Mouse (Mus musculus) MEL-GATA-1-ER (cell line): ENCODE measurements around the gene Cfap65.

ENCODE experiments used
- DNase-seq: peaks from one replicate; pipeline ENCODE4 v3.0.0-alpha.2; 2012; ENCODE audit warnings: low read depth; ENCODE audit errors: extremely low read depth

Cfap65 gene

GRCm38 (mm10) chr1:74939762-74940161, 4.4 kb upstream of the Cfap65 start:
- no peak for DNase-seq

GRCm38 (mm10) chr1:74936221-74936830, 927 bp upstream of the Cfap65 start:
- no peak for DNase-seq

GRCm38 (mm10) chr1:74927621-74928296, 7.6 kb downstream of the Cfap65 start:
- no peak for DNase-seq

GRCm38 (mm10) chr1:74926721-74927120, 8.7 kb downstream of the Cfap65 start:
- DNase-seq, result no peak

GRCm38 (mm10) chr1:74924464-74924863, 10.9 kb downstream of the Cfap65 start:
- no peak for DNase-seq

GRCm38 (mm10) chr1:74915706-74916105, 19.7 kb downstream of the Cfap65 start:
- DNase-seq, result no peak

DNA sequence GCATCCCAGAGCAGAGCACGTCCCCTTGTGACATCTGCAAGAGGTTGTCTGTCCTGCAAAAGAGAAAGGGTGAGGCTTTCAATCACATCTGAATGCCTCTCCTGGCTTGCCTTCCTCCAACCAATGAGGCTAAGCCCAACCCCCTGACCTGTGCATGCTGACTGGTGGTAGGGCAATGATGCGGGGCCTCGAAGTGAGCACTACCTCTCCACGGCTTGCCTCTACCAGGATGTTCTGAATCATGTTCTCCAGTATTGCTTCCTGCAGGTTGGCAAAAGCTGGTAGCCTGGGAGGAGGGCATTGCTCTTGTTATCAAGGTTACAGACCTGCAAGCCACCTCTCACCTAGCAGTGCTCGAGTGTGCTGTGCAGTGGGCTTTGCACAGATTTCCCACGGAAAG, 33.2 kb downstream of the Cfap65 start:
- no peak for DNase-seq

DNA sequence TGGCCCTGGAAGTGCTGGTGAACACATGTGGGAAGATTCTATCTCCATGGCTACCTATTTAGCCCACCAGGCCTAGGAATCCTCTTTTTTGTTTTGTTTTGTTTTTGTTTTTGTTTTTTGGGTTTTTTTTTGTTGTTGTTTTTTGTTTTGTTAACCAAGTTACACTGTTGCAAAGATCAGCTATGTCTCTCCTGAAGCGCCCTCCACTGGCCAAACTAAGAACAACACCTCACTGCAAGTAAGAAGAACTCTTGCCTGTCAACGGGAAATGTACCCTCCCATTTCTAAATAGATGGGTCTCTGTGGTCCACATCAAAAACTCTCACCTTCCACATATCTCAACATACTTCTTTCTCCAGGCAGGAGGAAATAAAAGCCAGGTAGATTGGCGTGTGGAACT, 33.7 kb downstream of the Cfap65 start:
- DNase-seq, result peak; percentile 16

GRCm38 (mm10) chr1:74900341-74901285, 34.8 kb downstream of the Cfap65 start:
- no peak for DNase-seq

DNA sequence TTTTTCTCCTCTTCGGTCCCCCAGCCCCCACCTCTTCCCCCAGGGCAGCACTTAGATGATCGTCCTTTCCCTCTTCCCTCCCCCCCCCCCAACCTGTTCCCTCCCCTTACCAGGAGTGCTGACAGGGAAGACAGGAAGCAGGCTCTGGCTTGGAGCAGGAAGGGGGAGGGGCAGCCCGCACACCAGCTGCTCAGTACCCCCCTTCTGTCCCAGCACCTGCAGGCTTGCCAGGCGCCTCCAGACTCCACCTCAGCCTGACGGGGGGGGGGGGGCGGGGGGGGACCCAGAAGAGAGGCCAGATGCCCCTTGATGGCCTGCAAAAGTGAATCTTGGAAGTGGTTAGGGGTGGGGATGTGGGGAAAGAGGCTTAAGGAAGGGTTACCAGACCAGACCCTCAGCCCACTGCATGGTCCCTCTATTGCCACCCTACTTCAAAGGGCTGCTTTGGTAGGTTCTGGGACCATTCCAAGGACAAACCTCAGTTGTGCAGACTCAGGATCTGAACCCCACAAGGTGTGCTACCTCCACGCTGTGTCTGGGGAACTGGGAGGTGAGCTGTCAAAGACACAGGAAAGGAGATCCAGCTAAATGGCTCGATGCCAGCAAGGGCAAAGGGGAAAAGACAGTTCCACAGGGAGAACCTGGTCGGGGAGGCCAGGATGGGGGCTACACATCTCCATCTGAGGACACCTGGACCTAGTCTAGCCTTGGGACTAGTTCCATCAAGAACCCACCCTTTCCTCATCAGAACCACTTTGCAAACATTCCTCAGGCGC, 36.6 kb downstream of the Cfap65 start:
- no peak for DNase-seq

- DNase-seq, result no peak
Observed at GRCm38 (mm10) chr1:74897976-74898375, 37.4 kb downstream of the Cfap65 start.

GRCm38 (mm10) chr1:74894966-74895365, 40.4 kb downstream of the Cfap65 start:
- DNase-seq, result peak; percentile 13

DNA sequence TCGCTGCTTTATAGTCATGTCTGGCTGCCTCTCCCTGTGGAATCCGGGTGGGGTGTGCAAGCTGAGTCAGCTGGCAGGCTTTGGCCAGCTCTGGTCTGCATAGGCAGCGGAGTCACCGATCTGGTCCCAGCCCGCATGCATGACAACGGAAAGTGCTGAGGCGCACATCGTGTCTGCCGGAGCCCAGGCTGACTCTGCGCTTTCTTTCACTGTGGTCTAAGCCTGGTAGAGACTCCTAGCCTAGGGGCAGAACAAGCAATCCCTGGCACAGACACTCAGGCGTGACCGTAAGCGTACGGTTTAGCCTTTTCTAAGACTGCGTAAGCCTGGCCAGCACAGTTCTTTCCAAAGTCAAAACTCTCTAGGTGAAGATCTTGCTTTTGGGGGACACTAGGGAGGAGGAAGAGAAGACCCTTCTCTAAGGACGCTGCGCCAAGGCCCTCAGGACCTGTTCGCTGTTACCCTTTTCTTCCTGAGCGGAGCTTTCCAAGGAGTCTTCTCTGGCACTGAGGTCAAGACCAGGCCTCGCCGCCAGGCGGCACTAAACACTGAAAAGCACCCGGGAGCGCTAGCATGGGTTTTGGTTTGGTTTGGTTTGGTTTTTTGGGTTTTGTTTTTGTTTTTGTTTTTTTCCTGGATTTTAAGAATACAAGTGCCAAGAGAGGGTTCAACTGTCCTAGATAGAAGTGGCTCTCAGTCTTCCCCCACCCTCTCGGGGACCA, 42.1 kb downstream of the Cfap65 start, which contains the start of gene Cryba2:
Gene Cryba2, minus strand, starts transcription at position 10 of the 722 bp plus-strand sequence.
- no peak for DNase-seq

GRCm38 (mm10) chr1:74892351-74893133, 42.9 kb downstream of the Cfap65 start:
- DNase-seq, result no peak

GRCm38 (mm10) chr1:74891513-74891912, 43.9 kb downstream of the Cfap65 start:
- peak; percentile 8 for DNase-seq

DNA sequence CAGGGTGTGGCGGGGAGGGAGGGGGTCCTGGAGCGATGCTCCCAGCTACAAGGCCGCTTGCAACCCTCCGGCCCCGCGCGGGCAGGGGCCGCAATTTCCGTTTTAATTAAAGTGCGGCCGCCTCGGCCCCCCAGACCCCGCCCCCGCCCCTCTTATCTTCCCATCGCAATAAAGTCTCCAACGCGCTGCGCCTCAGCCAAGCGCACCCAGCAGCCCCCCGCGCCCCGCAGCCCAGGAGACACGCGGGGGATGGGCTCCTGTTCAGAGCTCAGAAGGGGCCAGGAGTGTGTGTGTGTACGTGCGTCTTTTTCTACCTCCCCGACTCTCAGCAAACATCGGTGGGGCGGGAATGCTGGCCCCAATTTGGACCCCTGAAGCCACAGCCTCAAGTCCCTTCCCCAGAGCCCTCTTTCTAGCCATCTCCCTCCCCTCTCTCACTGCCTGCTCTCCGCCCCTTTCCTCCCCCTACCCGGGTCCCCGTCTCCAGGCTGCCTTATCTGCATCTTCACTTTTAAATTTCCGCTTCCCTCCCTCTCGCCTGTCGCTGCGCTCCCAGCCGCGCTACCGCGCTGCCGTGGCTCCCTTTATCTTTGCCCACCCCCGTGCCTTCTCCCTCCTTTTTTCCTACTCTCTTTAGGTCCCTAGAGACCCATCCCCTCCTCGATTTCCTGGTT, 49.9 kb downstream of the Cfap65 start, which contains the start of gene Fev:
Gene Fev, minus strand, starts transcription at position 51 of the 674 bp plus-strand sequence.
- DNase-seq, result no peak

GRCm38 (mm10) chr1:74884196-74885141, 50.9 kb downstream of the Cfap65 start:
- no peak for DNase-seq

DNA sequence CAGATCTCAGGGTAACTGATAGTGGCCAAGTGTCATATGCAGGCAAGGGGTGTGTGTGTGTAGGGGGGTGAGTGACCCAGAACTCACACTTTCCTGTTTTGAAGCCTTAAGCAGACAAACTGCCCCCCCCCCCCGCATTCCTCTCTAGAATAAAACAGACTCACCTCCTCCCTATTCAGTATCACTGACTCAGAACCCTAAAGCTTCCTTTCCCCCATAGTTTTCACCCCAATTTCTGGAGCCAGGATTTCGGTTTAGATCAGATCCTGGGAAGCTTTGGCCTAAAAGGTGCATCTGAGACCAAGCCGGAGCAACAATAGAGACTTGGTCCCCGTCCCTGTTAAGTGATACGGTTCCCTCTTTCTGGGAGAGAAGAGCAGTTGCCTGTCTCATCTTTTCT, 52.0 kb downstream of the Cfap65 start:
- DNase-seq, result no peak
